Mouse (Mus musculus) thymus, adult 2 months (tissue): ENCODE results near the gene Gnpat. TPM values are rescaled to one million over a fixed set of nuclear protein-coding genes. Genes with fewer than 3 reads are reported as not detected.

ENCODE experiments used
- DNase-seq: peaks from one replicate; pipeline ENCODE4 v3.0.0; 2021
- H3K27ac ChIP-seq: fragments of 200-500 bp; 2 replicates; pipeline ENCODE4 v1.5.1; 2012; ENCODE audit warnings: low read length, control low read depth; ENCODE audit not compliant: control insufficient read depth, insufficient read depth
- H3K27me3 ChIP-seq: fragments of 200-500 bp; 2 replicates; pipeline ENCODE4 v1.6.1; 2012; ENCODE audit warnings: mild to moderate bottlenecking, low read length, moderate library complexity, mixed read lengths; ENCODE audit not compliant: control insufficient read depth, insufficient read depth
- H3K36me3 ChIP-seq: fragments of 200-500 bp; 2 replicates; pipeline ENCODE4 v1.6.1; 2012; ENCODE audit warnings: mild to moderate bottlenecking, low read length, moderate library complexity; ENCODE audit not compliant: control insufficient read depth, insufficient read depth
- H3K4me1 ChIP-seq: fragments of 200-500 bp; replicated peaks from 2 replicates; pipeline ENCODE4 v1.6.1; 2012; ENCODE audit warnings: low read length; ENCODE audit not compliant: control insufficient read depth, insufficient read depth
- H3K4me3 ChIP-seq: fragments of 200-500 bp; 2 replicates; pipeline ENCODE4 v1.5.1; 2012; ENCODE audit warnings: mild to moderate bottlenecking, low read length, control low read depth, moderate library complexity; ENCODE audit not compliant: control insufficient read depth, insufficient read depth
- CTCF ChIP-seq: fragments of 200-500 bp; IDR thresholded peaks from 2 replicates; pipeline ENCODE4 v1.5.1; 2012; ENCODE audit warnings: mild to moderate bottlenecking, control low read depth, low read length, moderate library complexity, borderline replicate concordance; ENCODE audit not compliant: control insufficient read depth, poor library complexity, insufficient read depth; ENCODE audit errors: extremely low read depth
- POLR2A ChIP-seq: fragments of 200-500 bp; IDR thresholded peaks from 2 replicates; pipeline ENCODE4 v1.6.1; 2012; ENCODE audit warnings: mild to moderate bottlenecking, low read length, control low read depth, moderate library complexity; ENCODE audit not compliant: control insufficient read depth, poor library complexity, insufficient read depth; ENCODE audit errors: extremely low read depth
- WGBS: fragments of 180-500 bp; shearing (Covaris S2); methylation state at CpG from one replicate; pipeline ENCODE4 v1.1.7; 2018; 5-methylcytosine and 5-hydroxymethylcytosine counted together
- polyA plus RNA-seq: library from polyadenylated mRNA; depleted of rRNA; stranded (reverse); fragments of >200 nt; gene quantifications from 2 replicates; pipeline ENCODE4 v1.2.3, GENCODE M21; 2012; rRNA removed

Gnpat gene
- 72.3 and 76.7 TPM in 2 replicates for polyA plus RNA-seq

DNA sequence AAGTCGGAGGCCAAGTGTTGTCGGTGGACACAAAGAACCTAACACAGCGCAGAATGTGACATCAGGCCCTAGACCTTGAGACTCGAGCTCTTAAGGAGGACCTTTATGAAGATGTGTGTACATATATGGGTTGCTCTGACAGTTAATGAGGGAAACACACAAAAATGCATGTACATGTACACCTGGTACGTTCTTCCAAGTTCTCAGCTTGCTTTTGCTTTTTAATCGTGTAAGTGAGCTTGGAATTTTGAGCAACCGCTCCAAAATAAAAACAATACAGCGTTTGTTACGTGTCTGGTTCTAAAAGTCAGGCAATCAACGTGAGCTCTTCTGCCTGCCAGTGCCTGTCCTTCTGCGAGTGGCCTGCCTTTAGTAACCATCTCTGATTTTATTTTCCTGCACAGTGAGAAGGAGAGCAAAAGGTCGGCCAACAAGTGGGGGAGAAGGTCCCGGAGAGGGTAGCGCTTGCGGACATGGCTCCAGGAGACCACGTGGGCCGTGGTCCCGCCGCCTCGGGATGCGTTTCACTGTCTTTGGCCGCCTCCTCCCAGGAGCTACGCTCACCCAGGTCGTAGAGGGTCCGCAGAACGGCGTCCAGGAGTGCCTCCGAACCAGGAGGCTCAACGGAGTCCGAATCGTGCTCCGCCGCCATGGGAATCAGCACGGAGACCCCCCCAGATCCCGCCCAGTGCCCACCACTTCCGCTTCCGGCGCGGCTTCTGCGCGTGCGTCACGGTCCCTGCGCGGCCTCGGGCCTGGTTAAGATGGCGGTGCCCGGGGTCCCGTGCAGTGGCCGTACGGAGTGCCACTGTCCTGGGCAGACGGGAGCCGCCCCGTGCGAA, at the start of gene Gnpat, which contains the start of gene 2810004N23Rik:
Gene Gnpat, plus strand, starts transcription at position 713 of the 842 bp plus-strand sequence.
Gene 2810004N23Rik, minus strand, starts transcription at position 800 of the 842 bp plus-strand sequence.
- peak; percentile 87 for TF ChIP-seq POLR2A
- no peak for TF ChIP-seq CTCF
- WGBS = under 1% methylated on average over 55 of the region's 55 CpGs

DNA sequence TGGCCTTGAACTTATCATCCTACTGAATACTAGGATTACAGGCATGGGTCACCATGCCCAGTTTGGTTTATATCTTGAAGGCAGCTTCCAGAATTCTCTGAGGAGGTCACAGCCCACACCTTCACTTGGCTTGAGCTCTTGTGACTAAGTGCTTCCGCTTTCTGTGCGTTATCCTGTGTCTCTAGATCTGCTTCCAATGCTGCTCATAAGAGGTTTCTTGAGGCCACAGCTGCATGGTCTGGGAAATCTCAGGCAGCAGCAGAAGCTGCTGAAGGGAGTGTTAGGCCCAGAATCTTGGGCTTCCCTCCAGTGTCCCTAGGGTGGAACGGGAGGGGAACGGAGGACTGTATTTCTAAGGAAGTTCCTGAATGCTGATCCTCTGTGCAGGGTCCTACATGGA, 49.5 kb upstream of the Gnpat start:
- 93% methylated on average over 4 of the region's 4 CpGs for WGBS

More for the DNA sequence above, at the start of gene Gnpat, which contains the start of gene 2810004N23Rik:
- peaks cover 8% of the 10 kb centered on the region for H3K4me1 ChIP-seq
- peak within 1 kb of the TSS; percentile 14; the same call in 1 of the 2 replicates for H3K27ac ChIP-seq
- peak within 1 kb of the TSS; percentile 96 for H3K4me3 ChIP-seq
- no peaks in the 10 kb centered on the region for H3K27me3 ChIP-seq
- H3K36me3 ChIP-seq = no peaks in the 10 kb centered on the region
- peak; percentile 95 for DNase-seq

DNA sequence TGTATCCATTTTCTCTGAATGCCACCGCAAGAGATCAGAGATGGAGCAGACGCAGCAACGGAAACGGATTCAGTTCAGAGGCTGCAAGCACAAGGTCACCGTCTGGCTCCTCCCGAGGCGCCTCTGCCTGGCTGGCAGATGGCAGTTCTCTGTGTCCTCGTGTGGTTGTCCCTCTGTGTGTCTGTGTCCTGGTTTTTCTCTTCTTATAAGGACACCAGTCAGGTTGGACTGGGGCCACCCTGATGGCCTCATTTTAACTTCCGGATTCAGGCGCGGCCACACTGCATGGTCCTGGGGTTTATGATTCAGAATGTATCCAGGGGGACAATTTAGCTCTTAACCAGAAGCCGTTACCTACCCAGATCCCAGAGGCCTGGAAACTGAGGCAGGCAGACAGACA, 47.0 kb upstream of the Gnpat start:
- WGBS = 97% methylated on average over 12 of the region's 12 CpGs
- no peaks in the 10 kb centered on the region for H3K36me3 ChIP-seq
- no peaks in the 10 kb centered on the region for H3K4me1 ChIP-seq
- H3K27me3 ChIP-seq = no peaks in the 10 kb centered on the region
- no peak overlapping the region for H3K4me3 ChIP-seq
- DNase-seq = no peak
- no peak overlapping the region for H3K27ac ChIP-seq
- no peak for TF ChIP-seq POLR2A
- TF ChIP-seq CTCF = no peak

More for the DNA sequence above, 49.5 kb upstream of the Gnpat start:
- no peaks in the 10 kb centered on the region for H3K27me3 ChIP-seq
- TF ChIP-seq CTCF = no peak
- no peak for TF ChIP-seq POLR2A
- no peak overlapping the region for H3K27ac ChIP-seq
- no peak overlapping the region for H3K4me3 ChIP-seq
- DNase-seq = no peak
- H3K36me3 ChIP-seq = no peaks in the 10 kb centered on the region
- H3K4me1 ChIP-seq = no peaks in the 10 kb centered on the region

DNA sequence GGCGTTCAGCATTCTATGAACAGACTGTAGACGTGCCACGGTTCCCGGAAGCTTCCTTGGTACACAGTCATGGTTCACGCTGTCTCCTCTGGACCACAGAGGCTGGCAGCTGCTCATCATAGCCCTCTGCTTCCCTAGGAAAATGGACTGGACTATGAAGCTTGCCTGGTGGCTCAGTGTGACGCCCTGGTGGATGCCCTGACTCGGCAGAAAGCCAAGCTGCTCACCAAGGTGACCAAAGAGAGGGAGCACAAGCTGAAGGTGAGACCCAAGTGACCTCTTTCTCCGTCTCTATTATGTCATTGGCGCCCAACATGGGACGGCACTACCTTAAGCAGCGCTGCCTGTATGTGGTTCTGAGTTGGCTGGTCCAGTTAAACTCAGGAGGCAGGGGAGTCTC, 46.0 kb upstream of the Gnpat start:
- no peak for TF ChIP-seq POLR2A
- TF ChIP-seq CTCF = no peak
- no peaks in the 10 kb centered on the region for H3K27me3 ChIP-seq
- no peak for DNase-seq

DNA sequence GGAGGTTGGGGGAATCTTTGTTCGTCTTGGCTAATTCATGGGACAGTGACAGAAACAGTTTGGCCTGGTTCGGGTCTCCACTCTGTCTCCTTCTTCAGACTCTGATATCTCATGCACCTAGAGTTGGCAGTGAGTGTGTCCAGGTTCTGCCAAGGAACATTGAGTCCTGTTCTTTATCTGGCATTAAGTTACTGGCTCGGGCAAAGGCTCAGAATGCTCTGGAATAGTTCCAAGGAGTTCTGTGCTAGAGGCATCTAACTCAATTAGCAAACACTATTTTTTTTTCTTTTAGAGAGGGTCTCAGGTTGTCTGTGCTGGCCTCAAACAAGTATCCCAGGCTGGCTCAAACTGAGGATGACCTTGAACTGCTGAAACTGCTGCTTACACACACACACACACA, 45.5 kb upstream of the Gnpat start:
- Histone ChIP-seq H3K4me1 (no peaks in the 10 kb centered on the region), H3K27ac (no peak overlapping the region), H3K36me3 (no peaks in the 10 kb centered on the region), H3K27me3 (no peaks in the 10 kb centered on the region), H3K4me3 (no peak overlapping the region)
- no peak for DNase-seq
- no peak for TF ChIP-seq POLR2A
- 95% methylated on average over 3 of the region's 3 CpGs for WGBS

More for the DNA sequence above, 46.0 kb upstream of the Gnpat start:
- WGBS = 97% methylated on average over 11 of the region's 11 CpGs
- Histone ChIP-seq H3K4me1 (no peaks in the 10 kb centered on the region), H3K27ac (no peak overlapping the region), H3K36me3 (no peaks in the 10 kb centered on the region), H3K4me3 (no peak overlapping the region)

DNA sequence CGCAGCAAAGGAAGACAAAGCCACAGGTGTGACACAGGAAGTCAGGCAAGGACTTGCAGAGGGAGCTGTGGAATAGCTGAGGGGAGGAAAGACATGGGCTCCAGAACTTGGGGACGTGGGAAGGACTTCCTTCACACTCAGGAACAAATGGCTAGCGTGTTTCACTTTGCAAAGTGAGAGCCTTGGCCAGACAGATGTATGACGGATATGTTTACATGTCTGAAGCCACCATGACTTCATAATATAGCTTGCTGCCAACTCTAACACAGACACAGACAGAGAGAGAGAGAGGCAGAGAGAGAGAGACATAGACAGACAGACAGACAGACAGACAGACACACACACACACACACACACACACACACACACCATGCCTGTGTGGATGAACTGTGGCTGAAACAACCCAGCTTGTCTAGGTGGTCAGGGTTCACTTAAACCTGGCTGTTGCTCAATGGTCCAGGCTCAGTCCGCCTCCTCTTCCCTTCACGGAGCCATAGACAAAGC, 43.2 kb upstream of the Gnpat start:
- TF ChIP-seq CTCF = no peak
- no peak for TF ChIP-seq POLR2A
- Histone ChIP-seq H3K36me3 (no peaks in the 10 kb centered on the region), H3K27ac (no peak overlapping the region), H3K27me3 (no peaks in the 10 kb centered on the region), H3K4me1 (no peaks in the 10 kb centered on the region), H3K4me3 (no peak overlapping the region)
- DNase-seq = no peak
- WGBS = 71% methylated on average over 6 of the region's 6 CpGs
